Comparison of ENCODE assay signal across 9 mouse cellular contexts in the genomic region with DNA sequence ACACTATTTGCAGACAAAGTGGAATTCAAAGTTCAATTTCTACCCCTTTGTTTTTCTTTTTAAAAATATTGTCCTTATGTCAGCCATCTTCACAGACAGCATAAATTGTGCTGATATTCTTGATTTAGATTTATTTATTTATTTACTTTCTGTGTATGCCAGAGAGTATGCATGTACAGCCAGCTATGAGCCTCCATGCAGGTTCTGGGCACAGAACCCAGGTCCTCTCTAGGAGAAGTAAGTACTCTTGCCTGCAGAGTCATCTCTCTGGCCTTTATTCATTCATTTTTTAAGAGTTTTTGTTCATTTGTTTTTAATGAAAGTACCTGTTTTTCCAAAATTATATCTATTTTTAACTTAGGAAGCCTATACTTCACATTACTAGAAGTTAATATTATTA.
DNase-seq lines count a peak whose midpoint lies in the region; ATAC-seq and TF ChIP-seq lines count a peak whose summit lies in the region.
"Had no signal": no experiment of that assay in that cellular context is flagged by ENCODE, and none has a peak within 500 bp of the region (broad histone marks: within the 10 kb centered on the region; RNA-seq: fewer than 3 reads in every experiment).

No protein-coding gene starts in this region.

- no peaks in the 10 kb centered on the region for H3K9me3 ChIP-seq in embryonic facial prominence, embryonic 14.5 days (ENCODE audit: control insufficient read depth, low read length)
- no peaks in the 10 kb centered on the region for H3K9me3 ChIP-seq in hindbrain, embryonic 11.5 days (ENCODE audit: control insufficient read depth, low read length)
- no peaks in the 10 kb centered on the region for H3K9me3 ChIP-seq in midbrain, postnatal 0 days (ENCODE audit: low read length)
- H3K9me3 ChIP-seq: G1E had no signal

- peak overlapping the region; percentile 73 for H3K4me2 ChIP-seq in embryonic facial prominence, embryonic 14.5 days (ENCODE audit: low read depth, low read length)
- H3K4me2 ChIP-seq in hindbrain, embryonic 11.5 days (replicated peaks; ENCODE audit: low read depth, low read length): peak overlapping the region; percentile 32
- H3K4me2 ChIP-seq in midbrain, postnatal 0 days (ENCODE audit: low read depth, low read length, poor library complexity, severe bottlenecking): peak overlapping the region; percentile 60

- peak overlapping the region; percentile 97 for H3K27ac ChIP-seq in layer of hippocampus, adult 2 months
- H3K27ac ChIP-seq in embryonic facial prominence, embryonic 14.5 days (replicated peaks; ENCODE audit: low read depth, low read length): no peak overlapping the region
- no peak overlapping the region for H3K27ac ChIP-seq in hindbrain, embryonic 11.5 days (ENCODE audit: low read depth, low read length)
- H3K27ac ChIP-seq in midbrain, postnatal 0 days (ENCODE audit: low read depth, low read length): no peak overlapping the region

- H3K4me3 ChIP-seq in layer of hippocampus, adult 2 months: peak overlapping the region; percentile 82
- H3K4me3 ChIP-seq in embryonic facial prominence, embryonic 14.5 days (ENCODE audit: low read depth, low read length): peak overlapping the region; percentile 35
- peak overlapping the region; percentile 24; the same call in 1 of the 2 replicates for H3K4me3 ChIP-seq in hindbrain, embryonic 11.5 days (ENCODE audit: low read depth, low read length)
- peak overlapping the region; percentile 59 for H3K4me3 ChIP-seq in midbrain, postnatal 0 days (ENCODE audit: low read depth, low read length)

- H3K4me1 ChIP-seq in embryonic facial prominence, embryonic 14.5 days (ENCODE audit: control insufficient read depth, insufficient read depth, low read length): peaks cover 10% of the 10 kb centered on the region
- no peaks in the 10 kb centered on the region for H3K4me1 ChIP-seq in hindbrain, embryonic 11.5 days (replicated peaks; ENCODE audit: control insufficient read depth, insufficient read depth, low read length)
- H3K4me1 ChIP-seq in midbrain, postnatal 0 days (ENCODE audit: insufficient read depth, low read length): peaks cover 10% of the 10 kb centered on the region

- DNase-seq in layer of hippocampus, adult 2 months (ENCODE audit: low spot score in 2 of 2): no peak
- DNase-seq in layer of hippocampus, adult 8-10 months (ENCODE audit: low spot score in 2 of 2): no peak
- DNase-seq in embryonic facial prominence, embryonic 14.5 days (ENCODE audit: low spot score): no peak
- no peak for DNase-seq in hindbrain, embryonic 11.5 days (ENCODE audit: low spot score)
- DNase-seq in midbrain, postnatal 0 days (ENCODE audit: low spot score): no peak
- DNase-seq in ovary, postnatal 10 days (ENCODE audit: low spot score): no peak
- no peak for DNase-seq in adrenal gland, postnatal 25 days
- DNase-seq: adrenal gland, adult 2 months had no signal

- 0 out of 2 replicates have a peak, but pooled peaks cover 5% of the 10 kb centered on the region for H3K36me3 ChIP-seq in embryonic facial prominence, embryonic 14.5 days (ENCODE audit: control insufficient read depth, insufficient read depth, low read length)
- no peaks in the 10 kb centered on the region for H3K36me3 ChIP-seq in hindbrain, embryonic 11.5 days (ENCODE audit: control insufficient read depth, insufficient read depth, low read length)
- no peaks in the 10 kb centered on the region for H3K36me3 ChIP-seq in midbrain, postnatal 0 days (ENCODE audit: insufficient read depth, low read length)

- no peak for TF ChIP-seq CTCF in layer of hippocampus, adult 2 months (conservative IDR thresholded peaks at IDR 0.05)
- TF ChIP-seq CTCF in midbrain, postnatal 0 days (IDR thresholded peaks at IDR 0.05): no peak

- H3K27me3 ChIP-seq in embryonic facial prominence, embryonic 14.5 days (replicated peaks; ENCODE audit: control insufficient read depth, insufficient read depth, low read length): no peaks in the 10 kb centered on the region
- H3K27me3 ChIP-seq in hindbrain, embryonic 11.5 days (ENCODE audit: control insufficient read depth, insufficient read depth, low read length): no peaks in the 10 kb centered on the region
- H3K27me3 ChIP-seq in midbrain, postnatal 0 days (ENCODE audit: insufficient read depth, low read length): no peaks in the 10 kb centered on the region

- ATAC-seq in embryonic facial prominence, embryonic 14.5 days (ENCODE audit: low read depth): no peak
- ATAC-seq in hindbrain, embryonic 11.5 days (ENCODE audit: low FRiP score): no peak
- no peak for ATAC-seq in midbrain, postnatal 0 days (ENCODE audit: low FRiP score)

- no peak overlapping the region for H3K9ac ChIP-seq in embryonic facial prominence, embryonic 14.5 days (ENCODE audit: low read depth, low read length)
- no peak overlapping the region for H3K9ac ChIP-seq in hindbrain, embryonic 11.5 days (ENCODE audit: low read depth, low read length)
- no peak overlapping the region for H3K9ac ChIP-seq in midbrain, postnatal 0 days (replicated peaks; ENCODE audit: low read length, poor library complexity, severe bottlenecking)

Comparison
In these comparisons a context has a peak if more than half of its experiments do, and no peak if none do; other contexts are left out.
1. H3K4me3 ChIP-seq: peak in every context shown above with its lines; median percentile 82 in layer of hippocampus, adult 2 months; 59 in midbrain, postnatal 0 days; 35 in embryonic facial prominence, embryonic 14.5 days; 24 in hindbrain, embryonic 11.5 days.